Mouse (Mus musculus): ENCODE results near the gene Noc2l. TPM values are rescaled to one million over a fixed set of nuclear protein-coding genes. Genes with fewer than 3 reads are reported as not detected.

Noc2l gene
- polyA plus RNA-seq, 1 experiment from 2014 or later, result 53.6 TPM

- no peaks in the 10 kb centered on the region for H3K4me1 ChIP-seq (ENCODE audit: control insufficient read depth, insufficient read depth, low read length)
- H3K36me3 ChIP-seq (ENCODE audit: control insufficient read depth, insufficient read depth, low read length), result no peaks in the 10 kb centered on the region
- H3K9ac ChIP-seq (ENCODE audit: low read length), result no peak overlapping the region
- no peak overlapping the region for H3K4me2 ChIP-seq (ENCODE audit: low read depth, low read length)
- H3K9me3 ChIP-seq (replicated peaks; ENCODE audit: control insufficient read depth, low read length), result no peaks in the 10 kb centered on the region
- no peak for ATAC-seq (ENCODE audit: insufficient read depth, low FRiP score)
- H3K4me3 ChIP-seq (replicated peaks; ENCODE audit: low read length), result no peak overlapping the region
- no peak overlapping the region for H3K27ac ChIP-seq (ENCODE audit: low read length)
- no peaks in the 10 kb centered on the region for H3K27me3 ChIP-seq (ENCODE audit: control insufficient read depth, insufficient read depth, low read length)
- 91% methylated on average over 13 of the region's 13 CpGs for WGBS
Measured at GRCm38 (mm10) chr4:156213134-156213533, 22.7 kb upstream of the Noc2l start.

DNA sequence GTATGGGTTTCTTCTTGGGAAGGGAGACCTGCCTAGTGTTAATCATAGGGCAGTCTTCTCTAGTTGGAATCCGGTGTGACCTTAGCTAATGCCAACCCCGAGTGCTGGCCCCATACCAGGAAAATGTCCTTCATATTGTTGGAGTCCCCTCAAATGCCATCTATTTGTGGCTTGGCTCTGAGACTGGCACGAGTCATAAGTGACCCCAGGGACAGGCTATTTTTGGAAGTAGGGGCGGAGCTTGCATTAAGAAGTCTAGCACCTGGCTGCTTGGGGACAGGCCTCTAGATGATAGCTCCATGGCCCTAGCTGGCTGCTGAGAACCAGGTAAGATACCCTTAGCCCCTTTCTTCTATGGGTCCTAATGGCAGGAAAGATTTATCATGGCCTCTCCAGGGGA, 20.2 kb upstream of the Noc2l start, which contains the start of gene Perm1:
TSS of gene Perm1 (plus strand) at position 220 of the 400 bp plus-strand sequence.
- ATAC-seq (ENCODE audit: insufficient read depth, low FRiP score), result 0 out of 2 replicates have a peak, but pooled peaks have one; percentile 15

GRCm38 (mm10) chr4:156216196-156216595, 19.6 kb upstream of the Noc2l start:
- H3K27me3 ChIP-seq (ENCODE audit: control insufficient read depth, insufficient read depth, low read length), result no peaks in the 10 kb centered on the region
- no peak overlapping the region for H3K9ac ChIP-seq (ENCODE audit: low read length)
- H3K36me3 ChIP-seq (ENCODE audit: control insufficient read depth, insufficient read depth, low read length), result no peaks in the 10 kb centered on the region
- no peak overlapping the region for H3K27ac ChIP-seq (ENCODE audit: low read length)
- H3K4me1 ChIP-seq (ENCODE audit: control insufficient read depth, insufficient read depth, low read length), result no peaks in the 10 kb centered on the region
- 82% methylated on average over 2 of the region's 2 CpGs for WGBS
- H3K4me3 ChIP-seq (replicated peaks; ENCODE audit: low read length), result no peak overlapping the region
- no peak for ATAC-seq (ENCODE audit: insufficient read depth, low FRiP score)
- no peaks in the 10 kb centered on the region for H3K9me3 ChIP-seq (replicated peaks; ENCODE audit: control insufficient read depth, low read length)
- no peak overlapping the region for H3K4me2 ChIP-seq (ENCODE audit: low read depth, low read length)

More for the DNA sequence above, 20.2 kb upstream of the Noc2l start, which contains the start of gene Perm1:
- H3K9me3 ChIP-seq (replicated peaks; ENCODE audit: control insufficient read depth, low read length), result no peaks in the 10 kb centered on the region
- 72% methylated on average over 4 of the region's 4 CpGs for WGBS
- no peak within 1 kb of the TSS for H3K4me2 ChIP-seq (ENCODE audit: low read depth, low read length)
- H3K27ac ChIP-seq (ENCODE audit: low read length), result no peak within 1 kb of the TSS
- H3K4me1 ChIP-seq (ENCODE audit: control insufficient read depth, insufficient read depth, low read length), result no peaks in the 10 kb centered on the region
- no peaks in the 10 kb centered on the region for H3K27me3 ChIP-seq (ENCODE audit: control insufficient read depth, insufficient read depth, low read length)
- H3K36me3 ChIP-seq (ENCODE audit: control insufficient read depth, insufficient read depth, low read length), result no peaks in the 10 kb centered on the region
- H3K4me3 ChIP-seq (replicated peaks; ENCODE audit: low read length), result no peak within 1 kb of the TSS
- no peak within 1 kb of the TSS for H3K9ac ChIP-seq (ENCODE audit: low read length)

- Histone ChIP-seq H3K9me3 (replicated peaks; ENCODE audit: control insufficient read depth, low read length) (no peaks in the 10 kb centered on the region), H3K9ac (ENCODE audit: low read length) (no peak overlapping the region), H3K36me3 (ENCODE audit: control insufficient read depth, insufficient read depth, low read length) (no peaks in the 10 kb centered on the region), H3K27me3 (ENCODE audit: control insufficient read depth, insufficient read depth, low read length) (no peaks in the 10 kb centered on the region), H3K4me1 (ENCODE audit: control insufficient read depth, insufficient read depth, low read length) (no peaks in the 10 kb centered on the region), H3K27ac (ENCODE audit: low read length) (no peak overlapping the region; the same call in 1 of the 2 replicates), H3K4me3 (replicated peaks; ENCODE audit: low read length) (no peak overlapping the region), H3K4me2 (ENCODE audit: low read depth, low read length) (no peak overlapping the region)
- no peak for ATAC-seq (ENCODE audit: insufficient read depth, low FRiP score)
- WGBS, result 75% methylated on average over 16 of the region's 16 CpGs
Measured at GRCm38 (mm10) chr4:156217022-156217669, 18.7 kb upstream of the Noc2l start.

DNA sequence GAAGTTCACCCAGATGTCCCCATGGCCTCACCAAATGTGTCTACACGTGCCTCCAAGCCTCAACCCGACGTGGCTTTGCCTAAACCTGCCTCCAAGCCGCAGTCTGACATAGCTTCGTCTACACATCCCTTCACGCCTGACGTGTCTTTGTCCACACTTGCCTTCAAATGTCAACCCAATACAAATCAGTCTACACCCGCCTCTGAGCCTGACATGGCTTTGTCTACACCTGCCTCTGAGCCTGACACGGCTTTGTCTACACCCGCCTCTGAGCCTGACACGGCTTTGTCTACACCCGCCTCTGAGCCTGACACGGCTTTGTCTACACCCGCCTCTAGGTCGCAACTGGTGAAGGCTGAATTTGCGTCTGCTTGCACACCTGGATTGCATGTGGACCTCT, 18.0 kb upstream of the Noc2l start:
- peak; percentile 35; the same call in 1 of the 2 replicates for ATAC-seq (ENCODE audit: insufficient read depth, low FRiP score)
- no peak overlapping the region; the same call in 1 of the 2 replicates for H3K27ac ChIP-seq (ENCODE audit: low read length)
- no peaks in the 10 kb centered on the region for H3K4me1 ChIP-seq (ENCODE audit: control insufficient read depth, insufficient read depth, low read length)
- no peaks in the 10 kb centered on the region for H3K27me3 ChIP-seq (ENCODE audit: control insufficient read depth, insufficient read depth, low read length)
- no peak overlapping the region for H3K4me2 ChIP-seq (ENCODE audit: low read depth, low read length)
- no peak overlapping the region for H3K4me3 ChIP-seq (replicated peaks; ENCODE audit: low read length)
- WGBS, result 68% methylated on average over 16 of the region's 16 CpGs
- H3K9me3 ChIP-seq (replicated peaks; ENCODE audit: control insufficient read depth, low read length), result no peaks in the 10 kb centered on the region
- no peak overlapping the region for H3K9ac ChIP-seq (ENCODE audit: low read length)
- H3K36me3 ChIP-seq (ENCODE audit: control insufficient read depth, insufficient read depth, low read length), result no peaks in the 10 kb centered on the region

- Histone ChIP-seq H3K36me3 (ENCODE audit: control insufficient read depth, insufficient read depth, low read length) (no peaks in the 10 kb centered on the region), H3K9ac (ENCODE audit: low read length) (no peak overlapping the region), H3K4me1 (ENCODE audit: control insufficient read depth, insufficient read depth, low read length) (no peaks in the 10 kb centered on the region), H3K9me3 (replicated peaks; ENCODE audit: control insufficient read depth, low read length) (no peaks in the 10 kb centered on the region), H3K4me2 (ENCODE audit: low read depth, low read length) (no peak overlapping the region), H3K27ac (ENCODE audit: low read length) (no peak overlapping the region), H3K4me3 (replicated peaks; ENCODE audit: low read length) (no peak overlapping the region), H3K27me3 (ENCODE audit: control insufficient read depth, insufficient read depth, low read length) (no peaks in the 10 kb centered on the region)
- ATAC-seq (ENCODE audit: insufficient read depth, low FRiP score), result no peak
- 85% methylated on average over 11 of the region's 11 CpGs for WGBS
Measured at GRCm38 (mm10) chr4:156219936-156220335, 15.9 kb upstream of the Noc2l start.

- 71% methylated on average over 2 of the region's 2 CpGs for WGBS
- Histone ChIP-seq H3K9me3 (replicated peaks; ENCODE audit: control insufficient read depth, low read length) (no peaks in the 10 kb centered on the region), H3K9ac (ENCODE audit: low read length) (no peak overlapping the region), H3K4me1 (ENCODE audit: control insufficient read depth, insufficient read depth, low read length) (peaks cover 15% of the 10 kb centered on the region; the same call in 1 of the 2 replicates), H3K4me2 (ENCODE audit: low read depth, low read length) (no peak overlapping the region), H3K36me3 (ENCODE audit: control insufficient read depth, insufficient read depth, low read length) (0 out of 2 replicates have a peak, but pooled peaks cover under 1% of the 10 kb centered on the region), H3K27ac (ENCODE audit: low read length) (no peak overlapping the region), H3K4me3 (replicated peaks; ENCODE audit: low read length) (no peak overlapping the region), H3K27me3 (ENCODE audit: control insufficient read depth, insufficient read depth, low read length) (no peaks in the 10 kb centered on the region)
- ATAC-seq (ENCODE audit: insufficient read depth, low FRiP score), result no peak
Measured at GRCm38 (mm10) chr4:156224276-156224675, 11.5 kb upstream of the Noc2l start.

DNA sequence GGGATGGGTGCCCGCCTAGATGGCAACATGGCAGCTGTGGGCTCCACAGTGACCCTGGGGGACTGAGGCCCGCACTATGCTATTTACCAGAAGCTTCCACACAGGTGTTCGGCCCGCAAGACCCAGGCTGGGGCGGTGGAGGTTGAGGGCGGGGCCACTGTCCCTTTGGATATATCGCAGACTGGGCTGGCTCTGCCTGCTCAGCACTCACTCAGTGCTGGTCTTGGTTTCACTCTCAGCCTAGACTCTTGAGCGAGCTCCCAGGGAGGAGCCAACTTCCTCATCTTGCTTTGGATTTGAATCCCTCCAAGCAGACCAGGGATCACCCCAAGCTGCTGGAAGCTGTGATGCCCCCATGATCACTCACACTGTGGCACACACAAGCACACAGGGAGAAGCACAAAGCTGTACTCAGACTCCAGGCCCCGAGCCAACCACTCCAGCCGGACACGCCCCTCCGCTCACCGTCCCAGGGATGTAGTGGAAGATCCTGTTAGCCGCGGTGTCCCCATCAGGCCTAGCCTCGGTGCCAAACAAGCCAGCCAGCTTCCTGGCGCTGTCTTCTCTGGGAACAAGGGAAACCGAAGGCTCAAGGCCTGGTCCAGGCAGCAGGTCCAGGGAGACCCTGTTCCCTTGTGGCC, 7.9 kb upstream of the Noc2l start:
- WGBS, result 25% methylated on average over 18 of the region's 18 CpGs
- H3K4me2 ChIP-seq (ENCODE audit: low read depth, low read length), result peak overlapping the region; percentile 37
- peaks cover 15% of the 10 kb centered on the region; the same call in 1 of the 2 replicates for H3K4me1 ChIP-seq (ENCODE audit: control insufficient read depth, insufficient read depth, low read length)
- H3K4me3 ChIP-seq (replicated peaks; ENCODE audit: low read length), result peak overlapping the region; percentile 29
- no peaks in the 10 kb centered on the region for H3K9me3 ChIP-seq (replicated peaks; ENCODE audit: control insufficient read depth, low read length)
- H3K9ac ChIP-seq (ENCODE audit: low read length), result peak overlapping the region; percentile 51
- H3K36me3 ChIP-seq (ENCODE audit: control insufficient read depth, insufficient read depth, low read length), result peaks cover 16% of the 10 kb centered on the region
- H3K27me3 ChIP-seq (ENCODE audit: control insufficient read depth, insufficient read depth, low read length), result no peaks in the 10 kb centered on the region
- peak; percentile 19; the same call in 1 of the 2 replicates for ATAC-seq (ENCODE audit: insufficient read depth, low FRiP score)
- H3K27ac ChIP-seq (ENCODE audit: low read length), result peak overlapping the region; percentile 70

- Histone ChIP-seq H3K9me3 (replicated peaks; ENCODE audit: control insufficient read depth, low read length) (no peaks in the 10 kb centered on the region), H3K27me3 (ENCODE audit: control insufficient read depth, insufficient read depth, low read length) (no peaks in the 10 kb centered on the region), H3K4me3 (replicated peaks; ENCODE audit: low read length) (peak overlapping the region; percentile 29), H3K4me1 (ENCODE audit: control insufficient read depth, insufficient read depth, low read length) (peaks cover 16% of the 10 kb centered on the region), H3K4me2 (ENCODE audit: low read depth, low read length) (peak overlapping the region; percentile 37), H3K27ac (ENCODE audit: low read length) (peak overlapping the region; percentile 70), H3K9ac (ENCODE audit: low read length) (peak overlapping the region; percentile 51), H3K36me3 (ENCODE audit: control insufficient read depth, insufficient read depth, low read length) (peaks cover 16% of the 10 kb centered on the region)
- peak; percentile 72 for ATAC-seq (ENCODE audit: insufficient read depth, low FRiP score)
- 20% methylated on average over 12 of the region's 12 CpGs for WGBS
Measured at GRCm38 (mm10) chr4:156228393-156229024, 7.3 kb upstream of the Noc2l start.
